Mouse (Mus musculus): ENCODE results near the gene Eif4ebp2.

Gene Eif4ebp2

GRCm38 (mm10) chr10:61379340-61380040, 73.0 kb downstream of the Eif4ebp2 start:
- DNase-seq = no peak

- DNase-seq = no peak
Observed at GRCm38 (mm10) chr10:61378698-61379097, 73.8 kb downstream of the Eif4ebp2 start.

Measured in kidney, postnatal 4 days (tissue).